ENCODE assay signal across 13 mouse cellular contexts in the genomic region with DNA sequence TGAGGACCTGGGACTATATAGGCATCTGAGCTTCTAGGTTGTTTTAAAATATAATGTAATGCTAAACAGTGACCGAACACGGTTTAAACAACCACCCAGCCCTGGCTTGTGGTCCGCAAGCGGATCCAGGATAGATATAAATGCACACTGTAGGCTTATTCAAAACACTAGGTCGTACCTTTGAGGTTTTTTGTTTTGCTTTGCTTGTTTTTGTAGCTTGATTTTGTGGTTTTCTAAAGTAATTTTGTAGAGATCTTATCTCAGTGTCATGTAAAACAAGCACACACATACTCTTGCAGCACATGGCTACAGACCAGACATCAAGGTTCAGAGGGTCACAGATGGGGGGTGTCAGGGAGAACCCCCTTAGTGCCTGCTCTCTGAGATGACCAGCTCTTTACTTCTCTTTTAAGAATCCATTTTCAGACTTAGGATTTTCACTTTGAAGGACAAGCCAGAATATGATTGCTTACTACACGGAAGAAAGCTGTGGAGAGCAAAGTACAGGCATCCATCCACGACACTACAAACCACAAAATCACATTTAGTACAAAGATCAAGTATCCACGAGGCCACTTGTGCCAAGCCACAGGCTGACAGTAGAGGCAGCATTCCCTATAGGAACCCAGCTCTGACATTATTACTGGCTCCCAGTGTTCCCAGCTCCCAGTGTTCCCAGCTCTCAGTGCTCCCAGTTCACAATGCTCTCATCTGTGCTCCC.
A peak's percentile ranks its signal among the peaks of the same experiment; 100 is the strongest.
DNase-seq lines count a peak whose midpoint lies in the region; ATAC-seq and TF ChIP-seq lines count a peak whose summit lies in the region.
"Had no signal": no experiment of that assay in that cellular context is flagged by ENCODE, and none has a peak within 500 bp of the region (broad histone marks: within the 10 kb centered on the region; RNA-seq: fewer than 3 reads in every experiment).

No protein-coding gene starts in this region.

- CTCF ChIA-PET in Patski (lab: Charles Lee), result interaction anchor here (0.7 to 3.6 kb wide), 21 partner anchors 10 to 408 kb away, joined by 3 to 21 read pairs (median 4); no protein-coding TSS in a partner anchor

- peaks cover 10% of the 10 kb centered on the region for H3K4me1 ChIP-seq in embryonic facial prominence, embryonic 15.5 days
- H3K4me1 ChIP-seq: hindbrain, embryonic 15.5 days; neural tube, embryonic 12.5 days had no signal

- POLR2A ChIA-PET in Patski (lab: Charles Lee), result interaction anchor here (2.0 kb wide), 1 partner anchor 376 kb away, joined by 5 read pairs; no protein-coding TSS in a partner anchor

- H3K9me3 ChIP-seq in embryonic facial prominence, embryonic 15.5 days (replicated peaks), result no peaks in the 10 kb centered on the region
- H3K9me3 ChIP-seq: heart, embryonic 13.5 days; hindbrain, embryonic 15.5 days; neural tube, embryonic 12.5 days had no signal

- no peak overlapping the region; the same call in 1 of the 2 replicates for H3K27ac ChIP-seq in embryonic facial prominence, embryonic 15.5 days (replicated peaks)
- H3K27ac ChIP-seq: heart, embryonic 13.5 days; hindbrain, embryonic 15.5 days; left cerebral cortex, adult 2 months; neural tube, embryonic 12.5 days had no signal

- H3K27me3 ChIP-seq in Patski, result no peaks in the 10 kb centered on the region
- H3K27me3 ChIP-seq in embryonic facial prominence, embryonic 15.5 days, result no peaks in the 10 kb centered on the region
- H3K27me3 ChIP-seq: heart, embryonic 13.5 days; hindbrain, embryonic 15.5 days; neural tube, embryonic 12.5 days had no signal

- no peak overlapping the region for H3K4me3 ChIP-seq in embryonic facial prominence, embryonic 15.5 days (replicated peaks)
- H3K4me3 ChIP-seq: heart, embryonic 13.5 days; hindbrain, embryonic 15.5 days; left cerebral cortex, adult 2 months; neural tube, embryonic 12.5 days had no signal

- DNase-seq in heart, adult 11 months, result peak; percentile 45
- no peak for DNase-seq in heart, postnatal 10 days
- DNase-seq in 3T3-L1 (ENCODE audit: low read depth, low spot score), result peak; percentile 60
- DNase-seq in Patski (ENCODE audit: low read depth, low spot score), result no peak
- no peak for DNase-seq in left cerebral cortex, adult 8-10 months (ENCODE audit: low spot score in 2 of 2)
- DNase-seq in spleen, adult 12 weeks (ENCODE audit: low spot score), result no peak

- H3K4me2 ChIP-seq in embryonic facial prominence, embryonic 15.5 days (replicated peaks), result no peak overlapping the region
- H3K4me2 ChIP-seq: heart, embryonic 13.5 days; hindbrain, embryonic 15.5 days; liver, embryonic 11.5 days; neural tube, embryonic 12.5 days had no signal

- H3K9ac ChIP-seq in embryonic facial prominence, embryonic 15.5 days, result no peak overlapping the region
- H3K9ac ChIP-seq: heart, embryonic 13.5 days; hindbrain, embryonic 15.5 days; neural tube, embryonic 12.5 days had no signal

- 44% methylated on average over 8 of the region's 8 CpGs for WGBS in embryonic facial prominence, embryonic 15.5 days

- no peaks in the 10 kb centered on the region for H3K36me3 ChIP-seq in embryonic facial prominence, embryonic 15.5 days
- H3K36me3 ChIP-seq: heart, embryonic 13.5 days; hindbrain, embryonic 15.5 days; neural tube, embryonic 12.5 days had no signal

- intact Hi-C loops in heart, postnatal 10 days (cut with DNase I), result loop anchor here (2.0 kb wide), 1 partner anchor 375 kb away; no protein-coding TSS in a partner anchor

- peak; percentile 58 for ATAC-seq in Patski
- peak; percentile 70; the same call in 1 of the 2 replicates for ATAC-seq in embryonic facial prominence, embryonic 15.5 days (ENCODE audit: insufficient number of reproducible peaks, low FRiP score, low TSS enrichment, low read depth)
- no peak for ATAC-seq in megakaryocyte, adult 5-6 weeks (ENCODE audit: poor library complexity, severe bottlenecking)

- peak; percentile 38 for TF ChIP-seq CTCF in Patski (IDR thresholded peaks at IDR 0.05)

- in situ Hi-C loops in Patski (cut with MboI; ENCODE audit: low pct_unique_long_range_greater_than_20kb), result loop anchor here (5.0 to 10.0 kb wide), 2 partner anchors 374 to 407 kb away; no protein-coding TSS in a partner anchor

Comparison
In these comparisons a context has a peak if more than half of its experiments do, and no peak if none do; other contexts are left out.
1. DNase-seq: peak in heart, adult 11 months (single experiment) and 3T3-L1 (single experiment); none in heart, postnatal 10 days (0 of 2), Patski (single experiment), left cerebral cortex, adult 8-10 months (0 of 2) and spleen, adult 12 weeks (single experiment).